Mouse (Mus musculus): ENCODE results near the gene Ston2. TPM values are rescaled to one million over a fixed set of nuclear protein-coding genes. Genes with fewer than 3 reads are reported as not detected.

The Ston2 gene
- polyA plus RNA-seq, 1 experiment from 2014 or later, result 14.8 TPM

- no peaks in the 10 kb centered on the region for H3K27me3 ChIP-seq
- ATAC-seq, result no peak
- CTCF ChIA-PET, result interaction anchor here (1.8 kb wide), 1 partner anchor 11 kb away, joined by 7 read pairs; no protein-coding TSS in a partner anchor
- POLR2A ChIA-PET, result no interaction called here
- in situ Hi-C loops (cut with MboI; ENCODE audit: low pct_unique_long_range_greater_than_20kb), result no loop called here
- TF ChIP-seq CTCF (IDR thresholded peaks at IDR 0.05), result no peak
- no peak for DNase-seq (ENCODE audit: low read depth, low spot score)
Observed at GRCm38 (mm10) chr12:91583409-91583808, 204.8 kb downstream of the Ston2 start.

Other genes with a start within 250 kb of the Ston2 start
- gene Gtf2a1, start 197.9 kb downstream of the Ston2 start, polyA plus RNA-seq (2021), result 13.0 TPM
- gene Sel1l, start 60.8 kb upstream of the Ston2 start, polyA plus RNA-seq (2021), result 73.1 TPM

All from Patski (cell line).